In genomic region chr10:67805131-67805530, GRCm38 (mm10) we compare ENCODE assay signal across 8 mouse cellular contexts.
DNase-seq lines count a peak whose midpoint lies in the region; ATAC-seq and TF ChIP-seq lines count a peak whose summit lies in the region.

No protein-coding gene starts in this region.

- ATAC-seq in lung, postnatal 0 days: no peak

- DNase-seq in heart, adult 18-20 months: peak; percentile 8 to 20
- DNase-seq in heart, adult 8-10 months (ENCODE audit: low spot score): no peak
- DNase-seq in lung, postnatal 0 days (ENCODE audit: low spot score): peak; percentile 69
- DNase-seq in lung, postnatal 14 days: no peak
- peak; percentile 9 for DNase-seq in embryo, embryonic 11.5 days (ENCODE audit: low read depth, low spot score)
- DNase-seq in right cerebral cortex, adult 2 months (ENCODE audit: low spot score in 2 of 2): peak; percentile 16 to 23
- no peak for DNase-seq in thymus, adult 2 months
- no peak for DNase-seq in spleen, postnatal 14 days (ENCODE audit: low spot score in 2 of 2)

- no peak for TF ChIP-seq POLR2A in thymus, adult 2 months (IDR thresholded peaks at IDR 0.05; ENCODE audit: control insufficient read depth, extremely low read depth, insufficient read depth, low read length, poor library complexity)

- H3K4me2 ChIP-seq in lung, postnatal 0 days (replicated peaks; ENCODE audit: low read depth, low read length): no peak overlapping the region

- no peaks in the 10 kb centered on the region for H3K4me1 ChIP-seq in lung, postnatal 0 days (ENCODE audit: insufficient read depth, low read depth, low read length)
- H3K4me1 ChIP-seq in thymus, adult 2 months (replicated peaks; ENCODE audit: control insufficient read depth, insufficient read depth, low read length): no peaks in the 10 kb centered on the region; the same call in 1 of the 2 replicates

- H3K9ac ChIP-seq in lung, postnatal 0 days (replicated peaks; ENCODE audit: low read depth): no peak overlapping the region

- no peaks in the 10 kb centered on the region for H3K9me3 ChIP-seq in lung, postnatal 0 days (ENCODE audit: low read length)

- no peaks in the 10 kb centered on the region for H3K36me3 ChIP-seq in lung, postnatal 0 days (ENCODE audit: insufficient read depth, low read length)
- no peaks in the 10 kb centered on the region for H3K36me3 ChIP-seq in thymus, adult 2 months (ENCODE audit: control insufficient read depth, insufficient read depth, low read length)

- TF ChIP-seq CTCF in lung, postnatal 0 days (IDR thresholded peaks at IDR 0.05): peak; percentile 69
- TF ChIP-seq CTCF in thymus, adult 2 months (IDR thresholded peaks at IDR 0.05; ENCODE audit: borderline replicate concordance, control insufficient read depth, extremely low read depth, insufficient read depth, low read length, poor library complexity): no peak

- TF ChIP-seq EP300 in lung, postnatal 0 days (IDR thresholded peaks at IDR 0.05): no peak

- no peaks in the 10 kb centered on the region for H3K27me3 ChIP-seq in lung, postnatal 0 days (replicated peaks; ENCODE audit: insufficient read depth, low read length)
- H3K27me3 ChIP-seq in thymus, adult 2 months (ENCODE audit: control insufficient read depth, insufficient read depth, low read length): no peaks in the 10 kb centered on the region

- H3K27ac ChIP-seq in lung, postnatal 0 days (ENCODE audit: low read length): no peak overlapping the region
- H3K27ac ChIP-seq in thymus, adult 2 months (ENCODE audit: control insufficient read depth, insufficient read depth, low read length): no peak overlapping the region

- H3K4me3 ChIP-seq in lung, postnatal 0 days (ENCODE audit: low read depth, low read length): no peak overlapping the region
- no peak overlapping the region for H3K4me3 ChIP-seq in thymus, adult 2 months (ENCODE audit: control insufficient read depth, insufficient read depth, low read length)

- 25% methylated on average over 4 of the region's 4 CpGs for WGBS in lung, postnatal 0 days
- WGBS in thymus, adult 2 months: 38% methylated on average over 4 of the region's 4 CpGs

Comparison
In these comparisons a context has a peak if more than half of its experiments do, and no peak if none do; other contexts are left out.
1. DNase-seq: peak in heart, adult 18-20 months (2 of 2), lung, postnatal 0 days (single experiment), embryo, embryonic 11.5 days (single experiment) and right cerebral cortex, adult 2 months (2 of 2); none in heart, adult 8-10 months (single experiment), lung, postnatal 14 days (single experiment), thymus, adult 2 months (single experiment) and spleen, postnatal 14 days (0 of 2).